Mouse (Mus musculus) MEL (cell line): ENCODE results near the gene Fgr. TPM values are rescaled to one million over a fixed set of nuclear protein-coding genes. Genes with fewer than 3 reads are reported as not detected.

Experiments
- DNase-seq: peaks from one replicate; pipeline ENCODE4 v3.0.0; 2011; ENCODE audit warnings: low read depth, low spot score
- H3K27ac ChIP-seq: 2 replicates; pipeline ENCODE4 v1.5.1; 2012; ENCODE audit warnings: low read depth, mild to moderate bottlenecking, control low read depth, low read length, moderate library complexity; ENCODE audit not compliant: control insufficient read depth
- H3K27me3 ChIP-seq, 2 experiments: fragments of 150-350 bp in 1 of 2; sonication (generic) in 1 of 2; 2 replicates each; pipeline ENCODE4 v1.6.1; 2012; ENCODE audit warnings: low read length in 2 of 2, mild to moderate bottlenecking in 2 of 2, improper control_type of control experiment in 1 of 2, moderate library complexity in 1 of 2; ENCODE audit not compliant: insufficient read depth in 2 of 2, control insufficient read depth in 1 of 2
- H3K36me3 ChIP-seq, 2 experiments: 2 replicates each; pipeline ENCODE4 v1.6.1; 2012 to 2014; ENCODE audit warnings: low read length in 2 of 2, improper control_type of control experiment in 1 of 2, inconsistent platforms in 1 of 2, mild to moderate bottlenecking in 1 of 2; ENCODE audit not compliant: insufficient read depth in 2 of 2, control insufficient read depth in 1 of 2
- H3K4me1 ChIP-seq, 2 experiments: fragments of 150-350 bp in 1 of 2; sonication (generic) in 1 of 2; 2 replicates each; pipeline ENCODE4 v1.6.1; 2012; ENCODE audit warnings: low read length in 2 of 2, improper control_type of control experiment in 1 of 2, mild to moderate bottlenecking in 1 of 2; ENCODE audit not compliant: insufficient read depth in 2 of 2, control insufficient read depth in 1 of 2
- H3K4me3 ChIP-seq, 2 experiments: fragments of 150-350 bp in 1 of 2; sonication (generic) in 1 of 2; 2 replicates each; pipeline ENCODE4 v1.5.1; 2012; ENCODE audit warnings: low read depth in 2 of 2, low read length in 2 of 2, mild to moderate bottlenecking in 2 of 2, moderate library complexity in 2 of 2, control low read depth in 1 of 2, improper control_type of control experiment in 1 of 2; ENCODE audit not compliant: control insufficient read depth in 1 of 2, insufficient read depth in 1 of 2
- H3K79me2 ChIP-seq: 2 replicates; pipeline ENCODE4 v1.6.1; 2012; ENCODE audit warnings: mild to moderate bottlenecking, low read length, moderate library complexity; ENCODE audit not compliant: control insufficient read depth, poor library complexity, insufficient read depth
- H3K9ac ChIP-seq: 2 replicates; pipeline ENCODE4 v1.6.1; 2012; ENCODE audit warnings: low read depth, mild to moderate bottlenecking, control low read depth, low read length, moderate library complexity; ENCODE audit not compliant: control insufficient read depth, poor library complexity, severe bottlenecking
- H3K9me3 ChIP-seq: fragments of 150-350 bp; sonication (generic); replicated peaks from 2 replicates; pipeline ENCODE4 v1.6.1; 2012; ENCODE audit warnings: mild to moderate bottlenecking, low read length, improper control_type of control experiment, moderate library complexity; ENCODE audit not compliant: insufficient read depth
- CHD2 ChIP-seq: IDR thresholded peaks from 2 replicates; pipeline ENCODE4 v1.6.1; 2011; ENCODE audit warnings: low read length, improper control_type of control experiment
- CTCF ChIP-seq, 3 experiments: IDR thresholded peaks in 2 of 3; conservative IDR thresholded peaks in 1 of 3; 2 replicates each; pipeline ENCODE4 v1.5.1; 2011 to 2012; ENCODE audit warnings: low read length in 3 of 3, low read depth in 2 of 3, mild to moderate bottlenecking in 2 of 3, improper control_type of control experiment in 1 of 3, inconsistent platforms in 1 of 3, mixed read lengths in 1 of 3, moderate library complexity in 1 of 3; ENCODE audit not compliant: control insufficient read depth in 1 of 3, insufficient read depth in 1 of 3, poor library complexity in 1 of 3, severe bottlenecking in 1 of 3
- E2F4 ChIP-seq: IDR thresholded peaks from 2 replicates; pipeline ENCODE4 v1.6.1; 2011; ENCODE audit warnings: low read depth, low read length, improper control_type of control experiment, borderline replicate concordance
- GABPA ChIP-seq: IDR thresholded peaks from 2 replicates; pipeline ENCODE4 v1.6.1; 2012; ENCODE audit warnings: low read depth, mild to moderate bottlenecking, inconsistent platforms, low read length, improper control_type of control experiment, moderate library complexity
- JUND ChIP-seq: IDR thresholded peaks from 2 replicates; pipeline ENCODE4 v1.6.1; 2011; ENCODE audit warnings: low read depth, mild to moderate bottlenecking, improper control_type of control experiment, low read length
- MAFK ChIP-seq: IDR thresholded peaks from 2 replicates; pipeline ENCODE4 v1.6.1; 2011; ENCODE audit warnings: low read depth, mild to moderate bottlenecking, low read length, improper control_type of control experiment, borderline replicate concordance
- MYC ChIP-seq: IDR thresholded peaks from 2 replicates; pipeline ENCODE4 v1.6.1; 2011; ENCODE audit warnings: low read depth, mild to moderate bottlenecking, low read length, improper control_type of control experiment, moderate library complexity
- NRF1 ChIP-seq: IDR thresholded peaks from 2 replicates; pipeline ENCODE4 v1.6.1; 2014; ENCODE audit warnings: low read depth, mild to moderate bottlenecking, inconsistent platforms, low read length, improper control_type of control experiment, moderate library complexity; ENCODE audit not compliant: poor library complexity, insufficient read depth, severe bottlenecking
- POLR2AphosphoS5 ChIP-seq: IDR thresholded peaks from 2 replicates; pipeline ENCODE4 v1.6.1; 2012; ENCODE audit warnings: low read depth, borderline replicate concordance, mild to moderate bottlenecking, inconsistent platforms, low read length, moderate library complexity, mixed read lengths
- RAD21 ChIP-seq: IDR thresholded peaks from 2 replicates; pipeline ENCODE4 v1.6.1; 2011; ENCODE audit warnings: mild to moderate bottlenecking, low read depth, low read length, improper control_type of control experiment
- SIN3A ChIP-seq: IDR thresholded peaks from 2 replicates; pipeline ENCODE4 v1.6.1; 2012; ENCODE audit warnings: low read length, improper control_type of control experiment, inconsistent platforms
- TAL1 ChIP-seq: IDR thresholded peaks from 2 replicates; pipeline ENCODE4 v1.6.1; 2012; ENCODE audit warnings: mild to moderate bottlenecking, inconsistent platforms, low read length, moderate library complexity, mixed read lengths
- TBP ChIP-seq: IDR thresholded peaks from 2 replicates; pipeline ENCODE4 v1.8.0; 2011; ENCODE audit warnings: low read depth, low read length, improper control_type of control experiment
- UBTF ChIP-seq: IDR thresholded peaks from 2 replicates; pipeline ENCODE4 v1.6.1; 2012; ENCODE audit warnings: low read depth, mild to moderate bottlenecking, inconsistent platforms, low read length, improper control_type of control experiment, moderate library complexity, borderline replicate concordance; ENCODE audit not compliant: insufficient read depth
- USF1 ChIP-seq: IDR thresholded peaks from 2 replicates; pipeline ENCODE4 v1.6.1; 2014; ENCODE audit warnings: low read depth, mild to moderate bottlenecking, inconsistent platforms, low read length, improper control_type of control experiment, moderate library complexity
- ZC3H11A ChIP-seq: IDR thresholded peaks from 2 replicates; pipeline ENCODE4 v1.6.1; 2012; ENCODE audit warnings: low read depth, mild to moderate bottlenecking, inconsistent platforms, low read length, improper control_type of control experiment
- ZKSCAN1 ChIP-seq: IDR thresholded peaks from 2 replicates; pipeline ENCODE4 v1.6.1; 2012; ENCODE audit warnings: low read depth, mild to moderate bottlenecking, inconsistent platforms, low read length, improper control_type of control experiment, moderate library complexity
- ZNF384 ChIP-seq: IDR thresholded peaks from 2 replicates; pipeline ENCODE4 v1.6.1; 2012; ENCODE audit warnings: low read depth, mild to moderate bottlenecking, inconsistent platforms, low read length, improper control_type of control experiment
- polyA plus RNA-seq, 2 experiments: library from polyadenylated mRNA; stranded (reverse) in 1 of 2; unstranded in 1 of 2; fragments of >175 nt in 1 of 2; fragments of >200 nt in 1 of 2; gene quantifications; 2 replicates each; pipeline versions ENCODE4 v1.2.1 to v1.2.4; 2012; ENCODE audit warnings: low replicate concordance in 2 of 2, low read depth in 1 of 2; ENCODE audit not compliant: insufficient read length in 2 of 2, insufficient read depth in 1 of 2, missing spikeins in 1 of 2
- total RNA-seq: library from RNA; depleted of rRNA; stranded (reverse); fragments of 300-350 nt; gene quantifications from 2 replicates; pipeline ENCODE4 v1.2.3, GENCODE M21; 2012

Gene Fgr
- total and polyA plus RNA-seq, 3 experiments = not detected

DNA sequence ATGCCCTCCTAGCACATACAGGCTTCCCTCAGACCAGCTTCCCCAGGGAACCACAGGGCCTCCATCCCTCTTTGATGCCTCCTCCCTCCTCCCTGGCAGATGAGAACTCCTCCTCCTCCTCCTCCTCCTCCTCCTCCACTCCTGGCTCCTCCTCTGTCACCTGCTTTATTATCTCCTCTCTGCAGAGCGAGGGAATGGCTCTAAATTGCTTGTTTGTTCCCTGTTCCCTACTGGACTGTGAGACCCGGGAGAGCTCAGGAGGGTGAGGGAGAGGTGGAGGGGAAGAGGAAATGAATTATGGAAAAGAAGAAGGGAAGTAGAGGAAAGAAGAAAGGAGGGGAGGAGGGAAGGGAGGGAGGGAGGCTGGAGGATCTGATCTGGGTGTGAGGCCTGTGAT is 18.5 kb upstream of the Fgr start:
- no peaks in the 10 kb centered on the region for H3K4me1 ChIP-seq
- no peaks in the 10 kb centered on the region for H3K36me3 ChIP-seq
- H3K4me3 ChIP-seq = no peak overlapping the region

DNA sequence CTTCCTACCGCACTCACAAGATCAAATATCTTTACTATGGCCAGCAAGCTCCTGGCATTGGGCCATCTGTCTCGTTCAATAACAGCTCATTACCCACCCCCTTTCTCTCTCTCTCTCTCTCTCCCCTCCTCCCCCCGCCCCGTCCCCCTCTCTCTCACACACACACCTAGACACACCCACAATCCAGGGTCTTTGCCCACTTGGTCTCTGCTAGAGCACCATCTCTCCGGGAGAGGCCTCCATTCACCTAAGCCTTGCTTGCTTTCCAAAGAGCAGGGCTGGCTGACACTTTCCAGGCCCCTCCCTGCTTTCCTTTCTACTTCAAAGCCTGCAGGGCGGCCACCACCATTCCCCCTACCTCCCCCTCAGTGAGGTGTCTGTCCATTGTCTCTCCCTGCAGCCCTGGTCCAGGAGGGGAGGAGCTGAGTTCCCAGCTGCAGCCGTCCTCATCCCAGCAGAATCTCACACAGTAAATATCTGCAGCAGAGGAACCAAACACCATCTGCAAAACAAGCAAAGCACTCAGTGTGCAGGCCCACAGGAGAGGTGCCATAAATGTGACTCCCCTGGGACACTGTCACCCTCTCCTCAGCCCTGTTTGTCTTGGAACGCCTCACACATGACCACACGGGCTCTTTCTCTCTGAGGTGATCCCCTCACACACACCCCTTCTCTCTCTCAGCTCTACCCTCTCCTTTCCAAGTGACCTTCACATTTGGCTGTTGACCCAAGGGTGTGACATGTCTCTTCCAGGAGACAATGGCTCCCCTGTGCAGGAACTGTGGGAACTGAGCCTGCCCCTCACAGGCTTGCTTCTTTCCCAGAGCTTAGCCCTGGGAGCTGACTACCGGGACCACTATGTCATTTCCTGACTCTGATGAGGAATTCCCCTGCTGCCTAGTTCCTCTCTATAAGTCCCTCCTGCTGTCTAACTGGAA is 14.9 kb upstream of the Fgr start:
- H3K79me2 ChIP-seq = no peaks in the 10 kb centered on the region
- no peaks in the 10 kb centered on the region for H3K9me3 ChIP-seq
- no peaks in the 10 kb centered on the region; a peak in 1 of 4 replicates for H3K27me3 ChIP-seq
- H3K27ac ChIP-seq = no peak overlapping the region
- peaks cover 0 to 11% of the 10 kb centered on the region in 2 experiments; a peak in 2 of 4 replicates for H3K4me1 ChIP-seq
- no peak for DNase-seq
- TF ChIP-seq TBP (no peak), MAFK (no peak), ZNF384 (no peak), POLR2AphosphoS5 (no peak), NRF1 (no peak), RAD21 (no peak), USF1 (no peak), SIN3A (no peak), MYC (no peak), TAL1 (no peak), UBTF (no peak), JUND (no peak), ZKSCAN1 (no peak)
- TF ChIP-seq, all 39 proteins: peak for 0
- peaks cover 0 to 2% of the 10 kb centered on the region in 2 experiments; a peak in 2 of 4 replicates for H3K36me3 ChIP-seq
- H3K9ac ChIP-seq = no peak overlapping the region
- no peak overlapping the region for H3K4me3 ChIP-seq

More for the DNA sequence above, 18.5 kb upstream of the Fgr start:
- no peak for TF ChIP-seq USF1
- TF ChIP-seq JUND = no peak
- TF ChIP-seq POLR2AphosphoS5 = no peak
- no peak for TF ChIP-seq ZC3H11A
- TF ChIP-seq TBP = no peak
- TF ChIP-seq UBTF = no peak
- no peak for TF ChIP-seq CTCF (IDR thresholded peaks at IDR 0.05 in 2 of 3, conservative IDR thresholded peaks at IDR 0.05 in 1 of 3; ENCODE audit: control insufficient read depth in 1 of 3, insufficient read depth in 1 of 3, low read depth in 2 of 3, low read length in 3 of 3, poor library complexity in 1 of 3, severe bottlenecking in 1 of 3)
- no peak for TF ChIP-seq SIN3A
- TF ChIP-seq CHD2 = no peak
- TF ChIP-seq E2F4 = no peak
- TF ChIP-seq GABPA = no peak
- Histone ChIP-seq H3K27me3 (peaks cover 5 to 9% of the 10 kb centered on the region in 2 experiments; a peak in 3 of 4 replicates), H3K27ac (no peak overlapping the region), H3K79me2 (no peaks in the 10 kb centered on the region), H3K9me3 (no peaks in the 10 kb centered on the region), H3K9ac (no peak overlapping the region)
- DNase-seq = no peak
